Mouse (Mus musculus) hindbrain, embryonic 11.5 days (tissue): ENCODE measurements around the gene Mob3b. TPM values are rescaled to one million over a fixed set of nuclear protein-coding genes. Genes with fewer than 3 reads are reported as not detected.
A peak's percentile ranks its signal among the peaks of the same experiment; 100 is the strongest.

Source experiments
- ATAC-seq: fragments of 200-750 bp; cut with Nextera tagmentation; 2 replicates; pipeline ENCODE4 v1.8.0; 2017; ENCODE audit warnings: mild to moderate bottlenecking, moderate TSS enrichment, moderate library complexity; ENCODE audit not compliant: low FRiP score
- DNase-seq: peaks from one replicate; pipeline ENCODE4 v3.0.0-alpha.2; 2015; ENCODE audit warnings: low spot score
- H3K27ac ChIP-seq: fragments of 300-500 bp; sonication (generic); 2 replicates; pipeline ENCODE4 v1.5.1; 2014; ENCODE audit warnings: mild to moderate bottlenecking, low read depth, low read length
- H3K27me3 ChIP-seq: fragments of 300-500 bp; sonication (generic); 2 replicates; pipeline ENCODE4 v1.6.1; 2014; ENCODE audit warnings: mild to moderate bottlenecking, low read length, moderate library complexity, mixed read lengths; ENCODE audit not compliant: control insufficient read depth, insufficient read depth
- H3K36me3 ChIP-seq: fragments of 300-500 bp; sonication (generic); 2 replicates; pipeline ENCODE4 v1.6.1; 2014; ENCODE audit warnings: mild to moderate bottlenecking, low read length, moderate library complexity, mixed read lengths; ENCODE audit not compliant: control insufficient read depth, insufficient read depth
- H3K4me1 ChIP-seq: fragments of 300-500 bp; sonication (generic); replicated peaks from 2 replicates; pipeline ENCODE4 v1.6.1; 2014; ENCODE audit warnings: low read length, mixed read lengths; ENCODE audit not compliant: control insufficient read depth, insufficient read depth
- H3K4me2 ChIP-seq: fragments of 300-500 bp; sonication (generic); replicated peaks from 2 replicates; pipeline ENCODE4 v1.6.1; 2014; ENCODE audit warnings: mild to moderate bottlenecking, low read depth, low read length
- H3K4me3 ChIP-seq: fragments of 300-500 bp; sonication (generic); 2 replicates; pipeline ENCODE4 v1.5.1; 2014; ENCODE audit warnings: low read depth, low read length
- H3K9ac ChIP-seq: fragments of 300-500 bp; sonication (generic); 2 replicates; pipeline ENCODE4 v1.6.1; 2014; ENCODE audit warnings: low read depth, low read length
- H3K9me3 ChIP-seq: fragments of 300-500 bp; sonication (generic); 2 replicates; pipeline ENCODE4 v1.6.1; 2016; ENCODE audit warnings: low read length; ENCODE audit not compliant: control insufficient read depth
- WGBS: fragments of 180-500 bp; shearing (Covaris S2); extraction: QIAGEN DNeasy Blood & Tissue Kit; methylation state at CpG from one replicate; pipeline ENCODE4 v1.1.7; 2014; 5-methylcytosine and 5-hydroxymethylcytosine counted together
- polyA plus RNA-seq: library from polyadenylated mRNA; unstranded; fragments of >200 nt; fragmentation: Nextera tagmentation; extraction: Ambion mirVana; gene quantifications from 2 replicates; pipeline ENCODE4 v1.2.1, GENCODE M21; 2014

Mob3b gene
- polyA plus RNA-seq, 1 experiment from 2014 or later: 14.5 TPM

DNA sequence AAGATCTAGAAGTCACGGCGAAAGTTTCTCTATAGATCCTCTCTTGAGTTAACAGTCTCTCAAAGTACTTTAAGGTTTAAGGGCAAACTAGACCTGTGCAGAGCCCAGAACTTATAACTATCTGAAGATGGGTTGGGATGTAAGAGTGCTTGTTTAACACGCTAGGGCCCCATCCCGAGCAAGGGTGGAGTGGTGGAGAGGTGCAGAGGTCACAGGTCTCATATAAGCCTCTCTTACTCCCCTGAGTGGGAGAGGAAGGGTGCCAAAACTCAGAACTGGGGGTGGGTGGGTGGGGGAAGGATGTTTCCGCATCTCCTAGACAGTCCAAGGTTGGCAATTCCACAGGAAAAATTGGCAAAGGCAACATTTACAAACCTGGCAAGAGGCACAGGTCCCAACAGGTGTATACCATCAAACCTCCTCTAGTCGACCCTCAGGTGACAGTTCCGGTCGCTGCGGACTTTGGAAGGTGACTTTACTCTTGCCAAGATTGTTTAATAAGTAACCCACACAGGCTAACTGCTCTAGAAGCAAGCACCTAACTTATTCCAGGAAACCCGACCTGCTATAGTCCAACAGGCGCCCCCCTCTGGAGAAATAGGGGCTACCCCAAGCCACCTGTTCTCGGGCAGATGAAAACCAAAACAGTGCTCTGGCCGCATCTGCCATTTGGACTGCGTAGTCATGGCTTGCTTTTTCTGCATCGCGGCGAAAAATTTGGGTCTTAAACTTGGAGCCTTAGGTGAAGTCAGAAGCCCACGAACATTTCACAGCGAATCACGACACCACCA lies 2.0 kb downstream of the Mob3b start:
- 26% methylated on average over 20 of the region's 20 CpGs for WGBS
- Histone ChIP-seq H3K27ac (no peak overlapping the region), H3K4me1 (no peaks in the 10 kb centered on the region), H3K27me3 (no peaks in the 10 kb centered on the region), H3K4me3 (peak overlapping the region; percentile 61), H3K9me3 (no peaks in the 10 kb centered on the region), H3K9ac (no peak overlapping the region), H3K4me2 (peak overlapping the region; percentile 88), H3K36me3 (no peaks in the 10 kb centered on the region)
- DNase-seq: peak; percentile 63
- ATAC-seq: no peak

DNA sequence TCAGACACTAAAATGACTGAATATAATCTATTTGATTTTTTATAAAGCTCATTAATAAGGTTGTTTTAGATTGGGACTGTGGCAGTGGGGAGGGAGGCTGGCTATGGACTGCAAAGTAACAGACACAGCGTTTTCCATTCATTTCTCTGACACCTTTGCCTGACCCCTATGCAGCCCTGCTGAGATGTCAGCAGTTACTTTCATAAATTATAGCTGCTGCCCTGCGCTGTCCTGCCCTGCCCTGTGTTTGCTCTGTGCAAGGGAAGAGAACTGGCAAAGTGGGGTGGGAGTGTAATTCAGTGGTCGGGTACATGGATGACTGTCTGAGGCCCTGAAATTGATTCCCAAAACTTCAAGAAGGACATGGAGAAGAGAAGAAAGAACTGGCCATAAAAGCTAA lies 3.2 kb downstream of the Mob3b start:
- H3K4me3 ChIP-seq: no peak overlapping the region
- no peaks in the 10 kb centered on the region for H3K27me3 ChIP-seq
- WGBS: 8% methylated on average over 3 of the region's 3 CpGs
- DNase-seq (no peak), ATAC-seq (no peak)
- no peaks in the 10 kb centered on the region for H3K9me3 ChIP-seq
- no peaks in the 10 kb centered on the region for H3K4me1 ChIP-seq
- H3K36me3 ChIP-seq: no peaks in the 10 kb centered on the region
- no peak overlapping the region for H3K4me2 ChIP-seq
- no peak overlapping the region for H3K9ac ChIP-seq
- no peak overlapping the region for H3K27ac ChIP-seq

DNA sequence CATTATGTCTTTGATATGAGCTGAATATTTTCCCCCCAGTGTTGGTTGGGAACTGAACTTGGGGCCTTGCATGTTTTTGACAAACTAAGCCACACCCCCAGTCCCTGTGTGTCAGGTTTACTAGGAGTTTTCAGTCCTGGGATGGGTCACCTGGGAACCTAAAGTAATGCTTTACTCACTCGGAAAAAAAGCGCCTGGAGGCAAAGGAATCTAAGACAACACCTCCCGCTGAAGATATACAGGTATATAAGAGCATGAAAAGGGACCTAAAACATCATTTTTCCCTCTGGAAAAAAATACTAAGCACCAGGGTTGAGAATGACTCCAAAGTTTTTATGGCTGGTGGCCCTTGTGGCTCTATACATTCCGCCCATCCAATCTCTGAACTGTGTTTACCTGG lies 5.5 kb downstream of the Mob3b start, which contains the start of gene Ifnk:
TSS of gene Ifnk (plus strand) at position 301 of the 400 bp plus-strand sequence.
- DNase-seq: no peak

DNA sequence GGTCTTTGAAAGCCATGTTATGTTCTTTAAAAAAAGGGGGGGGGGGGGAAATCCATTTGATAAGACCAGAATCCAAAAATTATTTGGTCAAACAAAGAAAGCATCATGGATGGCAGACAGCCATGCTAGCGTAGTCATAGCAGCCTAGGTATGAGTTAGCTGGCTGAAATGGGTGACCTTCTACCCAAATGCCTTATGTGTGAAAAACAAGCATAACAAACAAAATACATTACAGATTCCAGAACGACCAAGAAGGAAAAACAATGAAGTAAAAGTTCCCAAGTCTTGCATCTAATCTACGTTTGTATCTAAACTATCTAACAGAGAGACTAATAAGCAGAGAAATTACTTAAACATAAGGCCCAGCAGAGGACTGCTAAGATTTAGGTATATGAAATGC lies 6.6 kb downstream of the Mob3b start:
- Histone ChIP-seq H3K27me3 (no peaks in the 10 kb centered on the region), H3K36me3 (no peaks in the 10 kb centered on the region), H3K9ac (no peak overlapping the region), H3K9me3 (no peaks in the 10 kb centered on the region), H3K4me1 (no peaks in the 10 kb centered on the region), H3K27ac (no peak overlapping the region), H3K4me3 (no peak overlapping the region), H3K4me2 (no peak overlapping the region)
- no peak for DNase-seq
- ATAC-seq: no peak
- WGBS: 86% methylated on average over 3 of the region's 3 CpGs

More for the DNA sequence above, 5.5 kb downstream of the Mob3b start, which contains the start of gene Ifnk:
- Histone ChIP-seq H3K27ac (no peak within 1 kb of the TSS), H3K27me3 (no peaks in the 10 kb centered on the region), H3K36me3 (no peaks in the 10 kb centered on the region), H3K4me2 (no peak within 1 kb of the TSS), H3K9ac (no peak within 1 kb of the TSS), H3K4me3 (no peak within 1 kb of the TSS), H3K4me1 (no peaks in the 10 kb centered on the region), H3K9me3 (no peaks in the 10 kb centered on the region)
- no peak for ATAC-seq
- WGBS: 85% methylated on average over 4 of the region's 4 CpGs

DNA sequence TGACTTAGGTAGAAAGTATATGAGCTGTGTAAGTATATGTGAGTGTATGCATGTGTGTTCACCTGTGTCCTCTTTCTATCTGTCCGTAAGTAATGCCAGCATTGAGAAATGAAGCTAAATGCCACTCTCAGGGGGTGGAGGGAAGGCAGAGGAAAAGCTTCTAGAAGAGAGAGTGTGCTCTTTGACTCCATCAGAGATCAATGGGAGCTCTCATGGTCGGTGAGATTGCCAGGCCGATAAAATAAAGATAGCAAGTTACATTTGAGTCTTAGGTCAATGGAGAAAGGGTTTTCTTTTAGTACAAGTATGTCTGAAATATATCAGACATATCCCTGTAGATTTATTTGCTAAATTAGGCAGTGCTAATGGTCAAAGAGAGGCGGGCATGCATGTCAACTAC lies 9.0 kb downstream of the Mob3b start:
- Histone ChIP-seq H3K9ac (no peak overlapping the region), H3K9me3 (no peaks in the 10 kb centered on the region), H3K27ac (no peak overlapping the region), H3K4me3 (no peak overlapping the region), H3K36me3 (no peaks in the 10 kb centered on the region), H3K4me1 (no peaks in the 10 kb centered on the region), H3K4me2 (no peak overlapping the region), H3K27me3 (no peaks in the 10 kb centered on the region)
- 89% methylated on average over 4 of the region's 4 CpGs for WGBS
- no peak for DNase-seq
- no peak for ATAC-seq

DNA sequence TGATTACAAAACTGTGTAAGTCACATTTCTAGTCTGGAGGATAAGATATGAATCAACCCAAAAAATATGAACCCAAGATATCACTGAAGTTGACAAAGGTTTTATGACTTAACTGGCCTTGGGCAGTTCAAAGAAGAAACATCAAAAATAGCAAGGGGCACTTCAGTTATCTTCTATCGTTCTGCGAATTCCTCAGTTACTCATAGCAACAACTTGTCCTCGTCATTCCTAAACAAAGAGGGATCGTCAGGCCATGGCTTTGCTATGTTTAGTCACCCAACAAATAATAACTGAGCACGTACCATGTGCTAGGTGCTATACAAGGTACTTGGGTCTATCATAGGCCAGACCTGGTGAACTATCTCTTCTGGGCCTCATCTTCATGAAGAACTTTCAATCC lies 10.7 kb downstream of the Mob3b start:
- H3K9ac ChIP-seq: no peak overlapping the region
- no peak overlapping the region for H3K4me3 ChIP-seq
- 93% methylated on average over 5 of the region's 5 CpGs for WGBS
- H3K27ac ChIP-seq: no peak overlapping the region
- no peaks in the 10 kb centered on the region for H3K4me1 ChIP-seq
- DNase-seq: no peak
- no peak for ATAC-seq
- H3K9me3 ChIP-seq: no peaks in the 10 kb centered on the region
- no peak overlapping the region for H3K4me2 ChIP-seq
- H3K27me3 ChIP-seq: no peaks in the 10 kb centered on the region
- H3K36me3 ChIP-seq: no peaks in the 10 kb centered on the region

DNA sequence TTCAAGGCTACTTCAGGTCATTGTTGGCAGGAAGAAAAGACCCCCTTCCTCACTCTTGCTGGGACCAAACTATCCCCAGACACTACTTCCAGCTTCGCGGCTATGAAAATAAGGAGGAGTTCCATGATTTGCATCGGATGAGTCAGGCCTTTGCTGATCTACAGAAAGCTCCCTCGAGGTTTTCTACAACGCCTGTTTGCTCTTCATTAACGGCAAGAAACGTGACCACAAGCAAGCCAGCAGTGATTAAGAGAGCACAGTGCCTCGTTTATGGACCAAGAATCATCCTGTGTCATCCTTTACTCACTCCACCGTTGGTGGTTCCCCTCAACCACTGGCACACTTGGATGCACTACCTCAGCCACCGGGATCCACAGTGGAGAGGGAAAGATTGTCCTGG lies 11.6 kb downstream of the Mob3b start:
- Histone ChIP-seq H3K4me1 (no peaks in the 10 kb centered on the region), H3K27me3 (no peaks in the 10 kb centered on the region), H3K36me3 (no peaks in the 10 kb centered on the region), H3K27ac (no peak overlapping the region), H3K4me3 (no peak overlapping the region), H3K4me2 (no peak overlapping the region), H3K9me3 (no peaks in the 10 kb centered on the region), H3K9ac (no peak overlapping the region)
- WGBS: 91% methylated on average over 10 of the region's 10 CpGs
- DNase-seq (no peak), ATAC-seq (no peak)

DNA sequence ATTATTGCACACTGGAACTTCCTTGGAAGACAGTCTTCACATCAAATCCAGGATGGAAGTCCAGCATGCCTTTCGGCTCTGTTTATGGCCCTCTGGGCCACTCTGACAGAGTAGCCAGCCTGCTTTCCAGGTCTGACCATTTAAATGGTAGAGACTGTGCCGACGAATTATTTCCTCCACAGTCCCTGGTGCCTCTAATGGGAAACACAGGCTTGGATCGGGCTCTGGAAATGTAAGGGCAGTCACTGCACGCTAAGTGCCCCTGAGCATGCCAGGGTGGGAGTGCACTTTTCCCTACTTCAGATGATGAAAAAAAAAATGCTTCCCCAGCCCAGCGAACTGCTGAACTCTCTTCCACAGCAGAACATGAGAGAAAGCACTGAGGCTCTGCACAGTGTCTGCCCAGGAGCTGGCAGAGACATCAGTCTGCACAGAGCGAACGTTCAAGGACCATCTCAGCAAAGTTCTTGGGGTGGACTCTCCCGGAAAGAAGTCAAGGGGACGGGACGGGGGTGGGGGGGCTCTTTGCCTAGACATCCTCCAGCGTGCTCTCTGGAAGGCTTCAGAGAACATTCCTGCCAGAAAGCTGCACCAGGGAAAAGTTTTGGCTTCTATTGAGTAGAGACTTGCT lies 13.7 kb downstream of the Mob3b start:
- no peak overlapping the region for H3K4me2 ChIP-seq
- H3K36me3 ChIP-seq: no peaks in the 10 kb centered on the region
- H3K4me1 ChIP-seq: no peaks in the 10 kb centered on the region
- no peak overlapping the region for H3K9ac ChIP-seq
- no peak for DNase-seq
- H3K9me3 ChIP-seq: no peaks in the 10 kb centered on the region
- no peak overlapping the region for H3K4me3 ChIP-seq
- H3K27ac ChIP-seq: no peak overlapping the region
- H3K27me3 ChIP-seq: no peaks in the 10 kb centered on the region
- ATAC-seq: no peak
- WGBS: 81% methylated on average over 12 of the region's 12 CpGs

DNA sequence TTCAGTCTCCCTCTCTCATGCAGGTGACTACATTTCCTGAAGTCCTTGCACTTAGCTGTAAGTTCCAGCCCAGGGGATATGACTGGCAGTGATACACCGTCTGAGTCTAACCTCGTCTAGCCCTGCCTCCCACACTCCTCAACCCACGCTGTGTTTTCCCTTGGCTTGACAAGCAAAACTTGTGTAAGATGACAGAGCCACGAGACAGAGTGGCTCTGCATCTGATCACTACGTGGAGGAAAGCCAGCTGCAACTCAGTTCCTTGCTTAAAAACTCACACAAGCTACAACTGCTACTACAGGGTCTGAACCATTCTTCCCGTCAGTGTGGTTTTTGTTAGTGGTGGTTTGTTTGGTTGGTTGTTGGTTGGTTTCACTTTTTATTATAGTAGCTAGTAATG lies 17.0 kb downstream of the Mob3b start:
- WGBS: 88% methylated on average over 6 of the region's 6 CpGs

More for the DNA sequence above, 17.0 kb downstream of the Mob3b start:
- no peak overlapping the region for H3K4me3 ChIP-seq
- ATAC-seq (no peak), DNase-seq (no peak)
- H3K27ac ChIP-seq: no peak overlapping the region
- no peaks in the 10 kb centered on the region for H3K4me1 ChIP-seq
- H3K36me3 ChIP-seq: no peaks in the 10 kb centered on the region
- no peaks in the 10 kb centered on the region for H3K9me3 ChIP-seq
- H3K9ac ChIP-seq: no peak overlapping the region
- no peaks in the 10 kb centered on the region for H3K27me3 ChIP-seq
- no peak overlapping the region for H3K4me2 ChIP-seq
